Mouse (Mus musculus): ENCODE measurements around the gene Rbpms2. TPM values are rescaled to one million over a fixed set of nuclear protein-coding genes. Genes with fewer than 3 reads are reported as not detected.
A peak's percentile ranks its signal among the peaks of the same experiment; 100 is the strongest.

Gene Rbpms2
- total and polyA plus RNA-seq, 3 experiments = 0.13 to 0.33 TPM; not detected in 1

DNA sequence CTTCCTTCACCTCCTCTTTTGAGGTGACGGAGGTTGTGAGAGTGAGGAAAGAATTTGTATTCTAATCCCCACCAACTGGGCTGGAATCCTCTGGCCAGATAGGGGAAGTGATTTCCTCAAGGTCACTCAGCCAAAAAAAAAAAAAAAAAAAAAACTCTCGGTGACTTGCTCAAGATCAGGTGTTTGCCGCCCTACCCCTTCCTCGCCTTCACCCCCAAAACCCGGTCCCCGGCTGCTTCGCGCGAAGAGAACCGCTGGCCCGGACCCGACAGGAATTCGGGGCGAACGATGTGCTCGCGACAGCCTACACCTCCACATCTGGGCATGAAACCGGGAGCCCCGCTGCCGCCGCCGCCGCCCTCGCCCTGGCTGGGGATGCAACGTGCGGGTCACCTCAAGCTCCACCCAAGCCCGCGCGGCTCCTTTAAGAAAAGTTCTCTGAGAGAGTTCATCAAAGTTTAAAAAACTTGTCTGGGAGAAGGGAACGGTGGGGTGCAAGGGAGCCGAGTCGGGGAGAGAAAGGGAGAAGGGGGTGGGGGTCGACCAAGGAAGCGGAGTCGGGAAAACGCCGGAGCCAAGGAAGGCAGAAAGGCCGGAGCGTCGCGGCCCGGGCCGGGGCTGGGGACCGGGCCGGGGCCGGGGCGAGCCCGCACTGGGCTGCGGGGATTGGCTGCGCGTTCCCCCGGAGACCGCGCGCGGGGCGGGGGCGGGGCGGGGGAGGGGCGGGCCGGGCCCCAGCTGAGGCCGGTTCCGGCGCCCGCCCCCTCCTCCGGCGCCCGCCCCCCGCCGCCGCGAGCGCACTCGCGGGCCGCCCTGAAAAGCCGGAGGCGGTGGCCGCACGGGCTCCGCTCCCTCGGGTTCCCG is 551 bp downstream of the Rbpms2 start:
- Histone ChIP-seq H3K27me3 (ENCODE audit: insufficient read depth, low read length) (peaks cover 67% of the 10 kb centered on the region), H3K4me3 (ENCODE audit: low read depth, low read length) (peak overlapping the region; percentile 67; the same call in 1 of the 2 replicates), H3K9me3 (replicated peaks) (peaks cover 7% of the 10 kb centered on the region), H3K4me1 (ENCODE audit: insufficient read depth, low read depth, low read length) (peaks cover 20% of the 10 kb centered on the region), H3K36me3 (replicated peaks) (no peaks in the 10 kb centered on the region)
- TF ChIP-seq GATA1 (IDR thresholded peaks at IDR 0.05; ENCODE audit: borderline replicate concordance, low read length) (no peak), TAL1 (conservative IDR thresholded peaks at IDR 0.05; ENCODE audit: low read depth, low read length) (no peak)
- ATAC-seq (ENCODE audit: extremely low read depth, insufficient number of reproducible peaks, low FRiP score, poor library complexity, severe bottlenecking) (no peak), DNase-seq (ENCODE audit: low spot score) (peak; percentile 27)

DNA sequence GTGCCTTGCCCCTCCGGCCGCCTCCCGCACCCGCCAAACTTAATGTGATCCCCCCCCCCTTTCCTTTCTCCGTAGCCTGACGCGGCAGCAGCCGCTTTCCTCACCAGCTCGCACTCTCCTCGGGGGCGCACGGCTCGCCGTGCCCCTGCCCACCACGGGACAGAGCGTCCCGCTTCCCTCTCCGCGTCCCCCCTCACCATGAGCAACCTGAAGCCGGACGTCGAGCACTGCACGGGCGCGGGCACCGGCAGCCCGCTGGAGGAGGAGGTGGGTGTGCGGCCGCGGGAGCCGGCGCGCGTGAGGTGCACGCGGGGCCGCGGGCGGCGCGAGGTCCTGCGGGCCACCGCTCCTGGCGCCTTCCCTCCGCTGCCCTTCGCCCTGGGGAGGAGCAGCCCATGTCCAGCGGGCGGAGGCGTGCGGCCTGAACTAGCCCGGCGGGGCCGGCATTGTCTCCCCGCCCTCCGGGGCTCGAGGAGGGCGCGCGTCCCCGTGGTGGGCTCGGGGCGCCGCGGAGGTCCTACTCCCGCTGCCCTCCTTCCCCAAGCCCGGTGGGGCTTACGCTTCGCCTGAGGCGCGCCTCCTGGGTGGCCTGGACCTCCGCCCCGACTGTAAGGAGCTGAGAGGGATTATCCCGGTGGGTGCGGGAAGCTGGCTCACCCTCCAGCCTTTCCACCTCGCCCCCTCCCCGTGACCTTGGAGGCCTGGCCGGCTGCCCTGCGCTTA is 1.3 kb downstream of the Rbpms2 start:
- Histone ChIP-seq H3K9me3 (replicated peaks) (peaks cover 7% of the 10 kb centered on the region), H3K4me1 (ENCODE audit: insufficient read depth, low read depth, low read length) (peaks cover 20% of the 10 kb centered on the region), H3K36me3 (replicated peaks) (no peaks in the 10 kb centered on the region), H3K27me3 (ENCODE audit: insufficient read depth, low read length) (peaks cover 70% of the 10 kb centered on the region), H3K4me3 (ENCODE audit: low read depth, low read length) (peak overlapping the region; percentile 67)
- ATAC-seq (ENCODE audit: extremely low read depth, insufficient number of reproducible peaks, low FRiP score, poor library complexity, severe bottlenecking) (no peak), DNase-seq (ENCODE audit: low spot score) (no peak)
- no peak for TF ChIP-seq GATA2 (IDR thresholded peaks at IDR 0.05; ENCODE audit: borderline replicate concordance, low read depth, low read length)
- no peak for TF ChIP-seq TAL1 (conservative IDR thresholded peaks at IDR 0.05; ENCODE audit: low read depth, low read length)
- TF ChIP-seq POLR2AphosphoS5 (IDR thresholded peaks at IDR 0.05; ENCODE audit: insufficient replicate concordance, low read depth, low read length) = no peak
- TF ChIP-seq CTCF (IDR thresholded peaks at IDR 0.05; ENCODE audit: low read depth, low read length) = no peak
- no peak for TF ChIP-seq GATA1 (IDR thresholded peaks at IDR 0.05; ENCODE audit: borderline replicate concordance, low read length)

DNA sequence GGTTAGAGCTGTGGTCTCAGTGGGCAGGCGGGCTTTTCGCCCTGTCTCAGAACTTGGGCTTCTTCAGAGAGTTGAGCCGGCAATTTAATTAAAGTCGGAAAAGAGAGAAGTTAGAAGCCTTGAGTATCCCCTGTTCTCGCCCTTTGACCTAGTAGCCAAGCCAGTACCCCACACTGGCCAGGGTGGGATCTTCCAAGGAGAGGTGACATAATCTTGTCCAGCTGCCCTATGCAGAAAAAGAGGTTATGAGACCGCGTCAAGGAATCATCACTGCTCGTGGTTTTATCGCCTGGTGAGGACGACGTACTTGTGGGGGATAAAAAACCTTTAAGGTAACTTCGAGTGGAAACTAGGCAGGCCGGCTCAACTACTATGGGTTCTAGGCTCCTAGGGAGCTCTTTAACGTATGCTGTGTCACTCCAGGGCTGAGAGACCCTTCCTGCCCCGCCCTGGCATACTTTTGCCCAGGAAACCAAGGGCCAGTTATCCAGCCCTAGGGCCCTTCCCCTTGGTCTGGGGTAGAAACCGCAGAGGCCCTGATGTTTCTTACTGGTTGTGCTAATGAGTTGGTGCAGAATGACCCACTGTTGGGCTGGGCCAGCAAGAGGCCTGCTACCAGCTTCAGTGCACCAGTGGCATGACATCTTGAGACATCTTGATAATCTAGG is 2.0 kb downstream of the Rbpms2 start:
- DNase-seq (ENCODE audit: low spot score) (no peak), ATAC-seq (ENCODE audit: extremely low read depth, insufficient number of reproducible peaks, low FRiP score, poor library complexity, severe bottlenecking) (no peak)
- TF ChIP-seq GATA1 (IDR thresholded peaks at IDR 0.05; ENCODE audit: borderline replicate concordance, low read length) = no peak
- no peak for TF ChIP-seq TAL1 (conservative IDR thresholded peaks at IDR 0.05; ENCODE audit: low read depth, low read length)
- TF ChIP-seq CTCF (IDR thresholded peaks at IDR 0.05; ENCODE audit: low read depth, low read length) = no peak
- no peak for TF ChIP-seq POLR2AphosphoS5 (IDR thresholded peaks at IDR 0.05; ENCODE audit: insufficient replicate concordance, low read depth, low read length)
- TF ChIP-seq GATA2 (IDR thresholded peaks at IDR 0.05; ENCODE audit: borderline replicate concordance, low read depth, low read length) = no peak
- peak overlapping the region; percentile 67; the same call in 1 of the 2 replicates for H3K4me3 ChIP-seq (ENCODE audit: low read depth, low read length)
- no peaks in the 10 kb centered on the region for H3K36me3 ChIP-seq (replicated peaks)
- peaks cover 20% of the 10 kb centered on the region for H3K4me1 ChIP-seq (ENCODE audit: insufficient read depth, low read depth, low read length)
- peaks cover 73% of the 10 kb centered on the region for H3K27me3 ChIP-seq (ENCODE audit: insufficient read depth, low read length)
- peaks cover 7% of the 10 kb centered on the region for H3K9me3 ChIP-seq (replicated peaks)

DNA sequence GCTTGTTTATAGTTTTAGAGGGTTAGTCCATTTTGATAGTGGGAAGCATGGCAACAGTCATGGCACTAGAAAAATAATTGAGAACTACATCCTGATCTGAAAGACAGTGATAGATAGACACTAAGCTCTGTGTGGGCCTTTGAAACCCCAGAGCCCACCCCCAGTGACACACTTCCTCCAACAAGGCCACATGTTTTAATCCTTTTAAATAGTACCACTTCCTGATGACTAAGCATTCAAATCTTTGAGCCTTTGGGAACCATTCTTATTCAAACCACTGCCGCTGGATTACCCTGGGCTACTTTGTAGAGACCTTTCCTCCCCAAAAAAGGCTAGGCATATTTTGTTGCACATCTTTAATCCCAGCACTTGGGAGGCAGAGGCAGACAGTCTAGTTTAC is 6.3 kb downstream of the Rbpms2 start:
- H3K36me3 ChIP-seq (replicated peaks) = no peaks in the 10 kb centered on the region
- H3K4me3 ChIP-seq (ENCODE audit: low read depth, low read length) = no peak overlapping the region
- DNase-seq (ENCODE audit: low spot score) = no peak
- no peak for TF ChIP-seq TAL1 (conservative IDR thresholded peaks at IDR 0.05; ENCODE audit: low read depth, low read length)
- no peak for TF ChIP-seq GATA1 (IDR thresholded peaks at IDR 0.05; ENCODE audit: borderline replicate concordance, low read length)
- TF ChIP-seq GATA2 (IDR thresholded peaks at IDR 0.05; ENCODE audit: borderline replicate concordance, low read depth, low read length) = no peak
- no peak for TF ChIP-seq CTCF (IDR thresholded peaks at IDR 0.05; ENCODE audit: low read depth, low read length)
- no peak for TF ChIP-seq POLR2AphosphoS5 (IDR thresholded peaks at IDR 0.05; ENCODE audit: insufficient replicate concordance, low read depth, low read length)
- H3K9me3 ChIP-seq (replicated peaks) = peaks cover 4% of the 10 kb centered on the region
- peaks cover 2% of the 10 kb centered on the region for H3K4me1 ChIP-seq (ENCODE audit: insufficient read depth, low read depth, low read length)
- H3K27me3 ChIP-seq (ENCODE audit: insufficient read depth, low read length) = peaks cover 69% of the 10 kb centered on the region
- ATAC-seq (ENCODE audit: extremely low read depth, insufficient number of reproducible peaks, low FRiP score, poor library complexity, severe bottlenecking) = no peak

DNA sequence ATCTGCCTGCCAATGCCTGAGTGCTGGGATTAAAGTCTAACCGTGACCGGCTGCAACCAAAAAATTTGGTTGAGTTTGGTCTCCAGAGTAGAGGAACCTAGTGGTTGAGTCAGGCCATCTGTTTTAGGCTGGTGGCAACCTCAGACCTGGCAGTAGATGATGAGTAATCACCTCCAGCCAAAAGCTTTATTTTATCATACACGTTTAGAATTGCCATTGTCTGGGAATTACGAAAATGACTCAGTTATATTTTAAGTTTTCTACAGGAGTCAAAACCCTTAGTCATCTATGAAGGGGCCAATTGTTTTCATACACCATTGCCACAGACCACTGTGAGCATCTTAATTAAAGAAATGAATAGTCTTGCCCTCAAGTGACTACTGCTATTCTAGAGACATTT is 7.5 kb downstream of the Rbpms2 start:
- Histone ChIP-seq H3K36me3 (replicated peaks) (no peaks in the 10 kb centered on the region), H3K4me3 (ENCODE audit: low read depth, low read length) (no peak overlapping the region), H3K9me3 (replicated peaks) (no peaks in the 10 kb centered on the region), H3K4me1 (ENCODE audit: insufficient read depth, low read depth, low read length) (no peaks in the 10 kb centered on the region), H3K27me3 (ENCODE audit: insufficient read depth, low read length) (peaks cover 67% of the 10 kb centered on the region)
- no peak for TF ChIP-seq POLR2AphosphoS5 (IDR thresholded peaks at IDR 0.05; ENCODE audit: insufficient replicate concordance, low read depth, low read length)
- no peak for TF ChIP-seq CTCF (IDR thresholded peaks at IDR 0.05; ENCODE audit: low read depth, low read length)
- DNase-seq (ENCODE audit: low spot score) = no peak
- no peak for ATAC-seq (ENCODE audit: extremely low read depth, insufficient number of reproducible peaks, low FRiP score, poor library complexity, severe bottlenecking)

DNA sequence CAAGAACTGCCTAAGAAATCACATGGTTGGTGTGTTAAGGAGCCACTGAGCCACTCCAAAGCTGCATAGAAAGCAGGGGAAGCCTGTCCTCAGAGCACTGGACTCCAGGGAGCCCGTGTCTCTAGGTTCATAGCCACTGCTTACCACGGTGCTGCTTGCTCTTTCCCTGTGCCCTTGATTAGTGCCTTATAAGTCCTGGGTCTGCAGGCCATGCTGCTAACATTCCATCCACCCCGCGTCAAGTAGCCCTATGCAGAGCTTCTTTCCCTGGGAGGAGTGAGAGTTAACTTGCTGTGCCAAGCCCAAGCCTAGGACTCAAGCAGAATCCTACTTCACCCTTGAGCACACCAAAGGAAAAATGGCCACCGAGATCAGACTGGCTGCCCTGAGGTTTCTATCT is 9.6 kb downstream of the Rbpms2 start:
- ATAC-seq (ENCODE audit: extremely low read depth, insufficient number of reproducible peaks, low FRiP score, poor library complexity, severe bottlenecking) (no peak), DNase-seq (ENCODE audit: low spot score) (no peak)
- TF ChIP-seq GATA1 (IDR thresholded peaks at IDR 0.05; ENCODE audit: borderline replicate concordance, low read length) (no peak), GATA2 (IDR thresholded peaks at IDR 0.05; ENCODE audit: borderline replicate concordance, low read depth, low read length) (no peak), TAL1 (conservative IDR thresholded peaks at IDR 0.05; ENCODE audit: low read depth, low read length) (no peak), POLR2AphosphoS5 (IDR thresholded peaks at IDR 0.05; ENCODE audit: insufficient replicate concordance, low read depth, low read length) (no peak), CTCF (IDR thresholded peaks at IDR 0.05; ENCODE audit: low read depth, low read length) (no peak)
- H3K36me3 ChIP-seq (replicated peaks) = no peaks in the 10 kb centered on the region
- peaks cover 62% of the 10 kb centered on the region for H3K27me3 ChIP-seq (ENCODE audit: insufficient read depth, low read length)
- H3K4me3 ChIP-seq (ENCODE audit: low read depth, low read length) = no peak overlapping the region
- H3K9me3 ChIP-seq (replicated peaks) = no peaks in the 10 kb centered on the region
- H3K4me1 ChIP-seq (ENCODE audit: insufficient read depth, low read depth, low read length) = no peaks in the 10 kb centered on the region
